Mouse (Mus musculus) midbrain, postnatal 0 days (tissue): ENCODE results near the gene Vangl2. TPM values are rescaled to one million over a fixed set of nuclear protein-coding genes. Genes with fewer than 3 reads are reported as not detected.

Experiments
- ATAC-seq: fragments of 200-750 bp; cut with Nextera tagmentation; 2 replicates; pipeline ENCODE4 v1.8.0; 2017; ENCODE audit warnings: moderate number of reproducible peaks, mild to moderate bottlenecking, moderate TSS enrichment, moderate library complexity; ENCODE audit not compliant: low FRiP score
- DNase-seq: peaks from one replicate; pipeline ENCODE4 v3.0.0-alpha.2; 2015; ENCODE audit warnings: low spot score
- H3K27ac ChIP-seq: fragments of 300-500 bp; sonication (generic); 2 replicates; pipeline ENCODE4 v1.5.1; 2014; ENCODE audit warnings: low read depth, mild to moderate bottlenecking, low read length, mixed read lengths
- H3K27me3 ChIP-seq: fragments of 300-500 bp; sonication (generic); 2 replicates; pipeline ENCODE4 v1.6.1; 2014; ENCODE audit warnings: low read length, control low read depth, mixed read lengths; ENCODE audit not compliant: insufficient read depth
- H3K36me3 ChIP-seq: fragments of 300-500 bp; sonication (generic); 2 replicates; pipeline ENCODE4 v1.6.1; 2014; ENCODE audit warnings: low read length, control low read depth, mixed read lengths; ENCODE audit not compliant: insufficient read depth
- H3K4me1 ChIP-seq: fragments of 300-500 bp; sonication (generic); 2 replicates; pipeline ENCODE4 v1.6.1; 2014; ENCODE audit warnings: mild to moderate bottlenecking, control low read depth, antibody characterized with exemption, low read length, mixed read lengths; ENCODE audit not compliant: insufficient read depth
- H3K4me2 ChIP-seq: fragments of 300-500 bp; sonication (generic); 2 replicates; pipeline ENCODE4 v1.6.1; 2014; ENCODE audit warnings: low read depth, mild to moderate bottlenecking, low read length, mixed read lengths; ENCODE audit not compliant: poor library complexity, severe bottlenecking
- H3K4me3 ChIP-seq: fragments of 300-500 bp; sonication (generic); 2 replicates; pipeline ENCODE4 v1.5.1; 2014; ENCODE audit warnings: low read depth, mild to moderate bottlenecking, low read length, moderate library complexity
- H3K9ac ChIP-seq: fragments of 300-500 bp; sonication (generic); replicated peaks from 2 replicates; pipeline ENCODE4 v1.6.1; 2014; ENCODE audit warnings: mild to moderate bottlenecking, low read length, moderate library complexity, mixed read lengths; ENCODE audit not compliant: poor library complexity, severe bottlenecking
- H3K9me3 ChIP-seq: fragments of 300-500 bp; sonication (generic); 2 replicates; pipeline ENCODE4 v1.6.1; 2016; ENCODE audit warnings: low read length, control low read depth
- CTCF ChIP-seq: IDR thresholded peaks from 2 replicates; pipeline ENCODE4 v1.5.1; 2016; ENCODE audit warnings: antibody characterized with exemption, mild to moderate bottlenecking
- WGBS: fragments of 180-500 bp; shearing (Covaris S2); extraction: QIAGEN DNeasy Blood & Tissue Kit; methylation state at CpG from one replicate; pipeline ENCODE4 v1.1.7; 2014; 5-methylcytosine and 5-hydroxymethylcytosine counted together
- polyA plus RNA-seq: library from polyadenylated mRNA; unstranded; fragments of >200 nt; fragmentation: Nextera tagmentation; extraction: Ambion mirVana; gene quantifications from 2 replicates; pipeline ENCODE4 v1.2.1, GENCODE M21; 2015
- total RNA-seq: library from RNA; depleted of rRNA; stranded (reverse); fragments of >200 nt; gene quantifications from 2 replicates; pipeline ENCODE4 v1.2.3, GENCODE M21; 2014

The Vangl2 gene
- total and polyA plus RNA-seq, 2 experiments from 2014 or later: 44.2 to 85.8 TPM

GRCm38 (mm10) chr1:171992901-171993530 lies 35.2 kb downstream of the Vangl2 start:
- Histone ChIP-seq H3K9me3 (peaks cover 4% of the 10 kb centered on the region; the same call in 1 of the 2 replicates), H3K9ac (no peak overlapping the region), H3K4me1 (no peaks in the 10 kb centered on the region), H3K27ac (no peak overlapping the region), H3K27me3 (no peaks in the 10 kb centered on the region), H3K4me3 (no peak overlapping the region), H3K36me3 (no peaks in the 10 kb centered on the region), H3K4me2 (no peak overlapping the region)
- WGBS: 76% methylated on average over 4 of the region's 4 CpGs
- no peak for TF ChIP-seq CTCF
- no peak for ATAC-seq
- no peak for DNase-seq

- no peak overlapping the region for H3K27ac ChIP-seq
- no peaks in the 10 kb centered on the region for H3K36me3 ChIP-seq
- no peak for TF ChIP-seq CTCF
- H3K4me1 ChIP-seq: no peaks in the 10 kb centered on the region
- WGBS: 82% methylated on average over 2 of the region's 2 CpGs
- H3K4me3 ChIP-seq: no peak overlapping the region
- peaks cover 4% of the 10 kb centered on the region; the same call in 1 of the 2 replicates for H3K9me3 ChIP-seq
- H3K27me3 ChIP-seq: no peaks in the 10 kb centered on the region
- no peak overlapping the region for H3K4me2 ChIP-seq
- no peak overlapping the region for H3K9ac ChIP-seq
- no peak for ATAC-seq
- no peak for DNase-seq
These were observed 36.4 kb downstream of the Vangl2 start for GRCm38 (mm10) chr1:171991883-171992282.

GRCm38 (mm10) chr1:171984121-171984520 lies 44.1 kb downstream of the Vangl2 start:
- H3K36me3 ChIP-seq: no peaks in the 10 kb centered on the region
- no peak for TF ChIP-seq CTCF
- no peak overlapping the region for H3K9ac ChIP-seq
- H3K4me3 ChIP-seq: no peak overlapping the region
- no peaks in the 10 kb centered on the region for H3K27me3 ChIP-seq
- ATAC-seq (no peak), DNase-seq (no peak)
- no peak overlapping the region for H3K27ac ChIP-seq
- H3K4me1 ChIP-seq: no peaks in the 10 kb centered on the region
- 100% methylated on average over 1 of the region's 1 CpGs for WGBS
- H3K9me3 ChIP-seq: peaks cover 4% of the 10 kb centered on the region; the same call in 1 of the 2 replicates
- H3K4me2 ChIP-seq: no peak overlapping the region

DNA sequence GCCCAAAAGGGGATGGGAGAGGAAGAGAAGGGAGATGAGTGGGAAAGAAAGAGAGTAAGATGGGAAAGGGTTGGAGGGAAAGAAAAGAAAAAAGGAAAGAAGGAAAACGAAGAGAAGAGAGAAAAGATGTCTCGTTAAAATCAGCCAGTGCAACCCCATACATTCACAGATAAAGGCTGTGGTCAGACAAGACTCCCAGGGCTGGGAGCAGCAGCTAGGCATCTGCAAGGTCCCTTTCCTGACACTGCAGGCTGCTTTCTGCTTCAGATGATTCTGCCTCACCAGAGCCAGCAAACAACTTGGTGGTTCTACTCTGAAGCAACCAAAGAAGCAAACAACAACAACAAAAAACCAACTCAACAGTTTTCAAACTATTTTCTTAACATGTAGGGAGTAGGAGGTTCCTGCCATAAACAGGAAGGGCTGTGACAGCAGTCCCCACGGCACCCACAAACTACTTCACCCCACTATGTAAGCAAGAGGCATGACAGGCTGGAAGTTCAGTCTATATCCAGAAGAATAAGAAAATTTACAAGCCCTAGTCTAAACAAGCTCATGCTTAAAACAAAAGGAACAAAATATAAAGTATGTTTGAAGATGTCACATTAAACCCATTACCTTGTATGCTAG lies 44.8 kb downstream of the Vangl2 start:
- DNase-seq (no peak), ATAC-seq (no peak)
- no peak overlapping the region for H3K4me2 ChIP-seq
- H3K4me1 ChIP-seq: no peaks in the 10 kb centered on the region
- H3K9ac ChIP-seq: no peak overlapping the region
- no peak overlapping the region for H3K4me3 ChIP-seq
- H3K36me3 ChIP-seq: no peaks in the 10 kb centered on the region
- TF ChIP-seq CTCF: no peak
- peaks cover 4% of the 10 kb centered on the region; the same call in 1 of the 2 replicates for H3K9me3 ChIP-seq
- no peaks in the 10 kb centered on the region for H3K27me3 ChIP-seq
- H3K27ac ChIP-seq: no peak overlapping the region
- WGBS: 78% methylated on average over 3 of the region's 3 CpGs

- no peak overlapping the region for H3K27ac ChIP-seq
- no peak for TF ChIP-seq CTCF
- H3K36me3 ChIP-seq: no peaks in the 10 kb centered on the region
- WGBS: 81% methylated on average over 4 of the region's 4 CpGs
- H3K4me1 ChIP-seq: no peaks in the 10 kb centered on the region
- no peak overlapping the region for H3K4me3 ChIP-seq
- no peak for DNase-seq
- H3K9ac ChIP-seq: no peak overlapping the region
- H3K27me3 ChIP-seq: no peaks in the 10 kb centered on the region
- ATAC-seq: no peak
- no peaks in the 10 kb centered on the region for H3K9me3 ChIP-seq
- no peak overlapping the region for H3K4me2 ChIP-seq
These were observed 45.5 kb downstream of the Vangl2 start for GRCm38 (mm10) chr1:171982740-171983139.

GRCm38 (mm10) chr1:171982170-171982569 lies 46.1 kb downstream of the Vangl2 start:
- H3K27me3 ChIP-seq: no peaks in the 10 kb centered on the region
- WGBS: 61% methylated on average over 5 of the region's 5 CpGs

More at GRCm38 (mm10) chr1:171982170-171982569, 46.1 kb downstream of the Vangl2 start:
- DNase-seq: no peak
- Histone ChIP-seq H3K4me3 (no peak overlapping the region), H3K27ac (no peak overlapping the region), H3K4me1 (no peaks in the 10 kb centered on the region), H3K36me3 (no peaks in the 10 kb centered on the region), H3K4me2 (no peak overlapping the region), H3K9me3 (no peaks in the 10 kb centered on the region), H3K9ac (no peak overlapping the region)
- ATAC-seq: no peak
- TF ChIP-seq CTCF: no peak
